Mouse (Mus musculus) embryo, embryonic 9.5 days (tissue): Measurements from ENCODE around the gene Mrto4.

ENCODE experiments used
- DNase-seq: peaks from one replicate; pipeline ENCODE4 v3.0.0-alpha.2; 2017; ENCODE audit errors: extremely low spot score

Mrto4 gene

GRCm38 (mm10) chr4:139340835-139341234 is 11.5 kb downstream of the Mrto4 start:
- no peak for DNase-seq

DNA sequence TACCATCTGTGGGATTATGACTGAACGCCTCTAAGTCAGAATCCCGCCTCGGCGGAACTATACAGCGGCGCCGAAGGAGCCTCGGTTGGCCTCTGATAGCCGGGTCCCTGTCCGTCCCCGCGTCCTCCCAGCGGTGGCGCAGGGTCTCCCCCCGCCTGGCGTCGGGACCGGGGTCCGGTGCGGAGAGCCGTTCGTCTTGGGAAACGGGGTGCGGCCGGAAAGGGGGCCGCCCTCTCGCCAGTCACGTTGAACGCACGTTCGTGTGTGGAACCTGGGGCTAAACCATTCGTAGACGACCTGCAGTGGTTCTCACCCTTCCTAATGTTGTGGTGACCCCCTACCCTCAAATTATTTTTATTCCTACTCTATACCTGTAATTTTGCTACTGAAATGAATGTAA is 14.2 kb downstream of the Mrto4 start:
- no peak for DNase-seq

DNA sequence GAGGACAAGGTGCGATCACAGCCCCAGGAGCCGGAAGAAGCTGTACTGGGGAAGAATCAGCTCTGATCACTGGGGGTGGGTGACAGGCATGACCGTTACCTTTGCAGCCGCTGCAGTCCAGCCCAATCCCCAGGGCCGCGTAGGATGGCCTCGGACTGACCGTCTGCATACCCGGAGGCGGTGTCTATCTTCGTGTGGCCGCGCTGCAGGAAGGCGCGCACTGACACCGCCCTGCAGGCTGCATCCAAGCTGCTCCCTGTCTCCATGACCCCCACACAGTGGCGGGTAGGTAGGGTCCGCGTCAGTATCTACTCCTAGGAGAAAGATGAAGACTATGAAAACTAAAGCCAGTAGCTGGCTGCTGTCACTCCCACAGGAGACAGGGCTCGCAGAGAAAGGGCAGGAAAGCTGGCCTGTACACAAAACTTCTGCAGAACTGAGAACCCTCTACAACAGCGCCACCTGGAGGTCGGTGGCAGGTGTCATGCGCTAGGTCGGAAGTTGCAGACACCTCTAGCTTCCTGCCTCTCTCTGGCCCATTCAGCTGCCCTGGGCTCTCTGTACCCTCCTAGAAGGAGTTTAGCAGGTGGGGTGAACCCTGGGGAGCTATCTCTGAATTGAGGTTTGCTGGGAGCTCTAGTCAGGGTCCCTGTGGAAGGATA is 15.4 kb downstream of the Mrto4 start:
- DNase-seq = peak; percentile 75

GRCm38 (mm10) chr4:139335507-139335906 is 16.9 kb downstream of the Mrto4 start:
- DNase-seq = no peak

GRCm38 (mm10) chr4:139334631-139335295 is 17.6 kb downstream of the Mrto4 start:
- DNase-seq = no peak

GRCm38 (mm10) chr4:139330605-139331004 is 21.8 kb downstream of the Mrto4 start:
- peak; percentile 82 for DNase-seq

DNA sequence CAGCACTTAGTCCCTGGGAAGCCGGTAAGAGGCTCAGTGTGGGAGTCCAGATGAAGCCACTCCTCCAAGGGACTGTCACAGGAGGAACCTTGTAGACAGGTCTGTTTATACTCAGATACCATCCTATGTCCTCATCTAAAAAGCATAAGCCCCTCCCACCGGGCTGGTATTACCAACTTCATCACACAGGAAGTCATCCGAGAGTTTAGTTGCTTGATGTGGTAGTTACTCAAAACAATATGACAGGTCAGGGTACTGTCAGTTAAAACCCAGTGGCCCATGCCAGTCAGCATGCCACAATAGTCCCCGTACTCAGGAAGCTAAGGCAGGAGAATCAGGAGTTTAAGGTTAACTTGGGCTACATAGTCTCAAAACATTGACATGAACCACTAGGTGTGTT is 32.6 kb downstream of the Mrto4 start:
- DNase-seq = no peak

DNA sequence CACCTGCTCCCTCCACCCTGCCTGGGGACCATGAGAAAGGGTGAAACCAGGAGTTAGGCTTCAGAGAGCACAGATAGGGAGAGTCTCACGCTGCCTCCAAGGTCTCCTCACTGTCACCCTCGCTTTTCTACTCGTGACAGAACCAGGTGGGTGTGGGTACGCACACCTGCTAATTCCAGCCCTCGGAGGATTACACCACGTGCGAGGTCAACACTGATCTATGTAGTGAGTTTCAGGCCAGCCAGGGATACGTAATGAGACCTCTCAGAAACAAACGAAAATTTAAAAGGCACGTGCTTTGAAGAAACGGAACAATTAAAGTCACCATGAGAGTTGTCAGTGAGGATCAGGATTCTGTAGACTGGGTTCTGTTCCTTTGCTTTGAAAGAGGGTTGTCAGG is 33.9 kb downstream of the Mrto4 start:
- DNase-seq = no peak

DNA sequence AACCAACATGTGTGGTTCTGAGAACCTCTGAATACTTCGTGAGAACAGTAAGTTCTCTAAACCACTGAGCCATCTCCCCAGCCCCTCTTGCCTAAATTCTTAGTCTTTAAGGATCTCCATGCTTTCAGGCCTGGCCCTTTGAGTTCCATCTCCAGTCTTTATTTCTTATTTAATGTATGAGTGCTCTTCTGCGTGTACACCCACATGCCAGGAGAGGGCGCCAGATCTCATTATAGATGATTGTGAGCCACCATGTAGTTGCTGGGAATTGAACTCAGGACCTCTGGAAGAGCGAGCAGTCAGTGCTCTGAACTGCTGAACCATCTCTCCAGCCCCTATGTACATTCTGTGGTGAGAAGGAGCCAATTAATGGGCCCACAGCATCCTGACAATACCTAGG is 39.7 kb downstream of the Mrto4 start:
- DNase-seq = no peak

DNA sequence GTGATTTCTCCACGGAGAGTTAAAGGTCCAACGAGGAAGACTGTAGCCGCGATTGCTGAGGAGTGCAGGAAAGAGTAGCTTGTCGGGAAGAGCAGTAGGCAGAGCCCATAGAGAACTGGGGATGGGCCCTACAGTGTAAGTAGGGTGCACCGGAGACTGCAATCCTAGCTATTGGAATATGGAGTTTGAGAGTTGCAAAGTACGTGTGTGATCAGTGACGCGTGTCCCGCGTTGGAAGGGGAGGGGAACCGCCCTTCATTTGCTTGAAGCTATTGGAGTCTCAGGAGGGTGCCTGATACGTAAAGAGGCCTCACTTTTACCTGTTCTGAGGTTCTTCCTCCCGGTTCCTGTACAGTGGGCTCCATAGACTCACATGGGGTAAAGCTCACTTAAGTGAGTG is 40.7 kb downstream of the Mrto4 start:
- no peak for DNase-seq

DNA sequence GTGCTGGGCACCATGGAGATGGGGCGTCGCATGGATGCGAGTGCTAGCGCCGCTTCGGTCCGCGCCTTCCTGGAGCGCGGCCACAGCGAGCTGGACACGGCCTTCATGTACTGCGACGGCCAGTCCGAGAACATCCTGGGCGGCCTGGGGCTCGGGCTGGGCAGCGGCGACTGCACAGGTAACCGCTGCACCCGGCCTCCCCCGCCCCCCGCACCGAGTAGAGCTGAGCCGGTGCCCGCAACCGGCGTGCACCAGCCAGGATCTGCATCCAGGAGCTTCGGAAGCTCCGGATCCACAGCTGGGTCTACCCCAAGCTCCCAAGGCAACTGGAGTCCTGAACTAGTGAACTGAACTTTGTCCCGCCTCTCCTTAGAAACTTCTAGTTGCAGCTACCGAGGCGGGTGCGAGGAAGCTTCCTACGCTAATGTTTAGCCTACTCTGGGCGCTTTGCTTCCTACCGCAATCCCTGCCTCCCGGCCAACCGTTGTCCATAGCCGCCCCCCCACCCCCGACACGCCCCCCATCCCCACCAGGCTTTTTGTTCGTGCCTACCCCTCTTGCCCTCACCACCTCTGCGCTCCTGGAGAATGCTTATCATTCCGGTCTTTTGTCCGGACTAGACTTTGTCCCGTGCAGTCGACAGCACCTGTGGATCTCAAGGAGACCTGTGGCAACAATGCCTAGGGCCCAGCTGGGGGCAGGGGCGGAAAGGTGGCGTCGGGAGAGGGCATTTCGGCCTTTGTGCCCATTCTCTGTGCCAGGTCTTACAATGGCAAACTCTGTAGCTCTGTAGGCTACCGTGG is 41.3 kb downstream of the Mrto4 start:
- DNase-seq = peak; percentile 16

GRCm38 (mm10) chr4:139310171-139310898 is 42.0 kb downstream of the Mrto4 start, which contains the start of the genes Pqlc2 and Akr7a5:
Pqlc2 (minus strand) TSS chr4:139310708.
Akr7a5 (plus strand) TSS chr4:139310744.
- DNase-seq = peak; percentile 95

DNA sequence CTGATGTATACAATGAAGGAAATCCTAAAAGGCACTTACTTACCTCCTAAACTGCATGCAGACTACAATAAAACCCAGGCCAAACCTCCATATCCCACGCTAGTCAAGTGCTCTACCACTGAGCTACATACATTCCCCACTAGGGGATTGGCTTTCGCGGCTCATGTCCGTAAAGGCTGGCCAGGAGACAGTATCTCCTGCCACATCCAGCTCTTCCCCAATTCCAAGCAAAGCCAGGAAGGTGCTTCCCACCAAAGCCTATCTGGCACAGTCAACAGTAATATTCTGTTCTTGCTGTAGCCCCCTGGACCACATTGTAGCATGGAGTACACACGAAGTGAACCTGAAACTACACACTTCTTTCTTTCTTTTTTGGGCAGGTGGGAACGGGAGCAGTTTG is 42.7 kb downstream of the Mrto4 start:
- DNase-seq = no peak

DNA sequence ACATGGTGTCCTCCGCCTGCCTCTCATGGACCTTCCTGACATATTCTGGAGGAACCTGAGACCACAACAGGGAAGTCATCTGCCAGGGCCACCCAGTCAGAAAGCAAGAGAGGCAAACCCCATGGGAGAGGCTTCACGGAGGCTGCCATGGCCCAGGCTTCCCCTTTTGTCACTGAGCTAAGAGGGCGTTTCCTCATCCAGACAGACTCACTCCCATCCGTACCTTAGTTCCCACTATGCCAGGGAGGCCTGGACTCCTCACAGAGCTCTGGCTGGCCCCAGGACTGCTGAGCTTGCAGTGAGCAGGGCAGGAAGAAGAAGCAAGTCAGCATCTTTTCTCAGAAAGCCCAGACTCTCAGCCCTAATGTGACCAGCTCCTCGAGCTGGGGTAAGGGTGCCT is 44.5 kb downstream of the Mrto4 start:
- DNase-seq = no peak

DNA sequence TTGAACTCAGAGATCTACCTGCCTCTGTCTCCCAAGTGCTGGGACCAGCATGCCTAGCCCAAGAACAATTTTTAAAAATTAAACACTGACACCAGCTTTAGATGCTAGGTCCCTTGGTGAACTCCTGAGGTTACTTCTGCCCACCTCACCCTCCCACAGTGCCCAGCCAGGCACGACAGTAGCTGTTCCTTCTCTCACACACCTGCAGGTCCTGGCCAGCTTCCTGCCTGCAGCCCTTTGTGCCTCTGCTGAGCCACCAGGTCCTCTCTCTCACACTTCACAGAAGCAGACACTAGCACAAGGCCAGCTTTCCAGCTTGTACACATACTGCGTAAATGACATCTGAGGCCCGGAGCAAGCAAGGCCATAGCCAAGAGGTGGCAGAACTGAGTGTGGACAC is 46.9 kb downstream of the Mrto4 start:
- no peak for DNase-seq

GRCm38 (mm10) chr4:139302241-139302640 is 50.1 kb downstream of the Mrto4 start:
- DNase-seq = no peak

GRCm38 (mm10) chr4:139301780-139302179 is 50.6 kb downstream of the Mrto4 start:
- DNase-seq = no peak

DNA sequence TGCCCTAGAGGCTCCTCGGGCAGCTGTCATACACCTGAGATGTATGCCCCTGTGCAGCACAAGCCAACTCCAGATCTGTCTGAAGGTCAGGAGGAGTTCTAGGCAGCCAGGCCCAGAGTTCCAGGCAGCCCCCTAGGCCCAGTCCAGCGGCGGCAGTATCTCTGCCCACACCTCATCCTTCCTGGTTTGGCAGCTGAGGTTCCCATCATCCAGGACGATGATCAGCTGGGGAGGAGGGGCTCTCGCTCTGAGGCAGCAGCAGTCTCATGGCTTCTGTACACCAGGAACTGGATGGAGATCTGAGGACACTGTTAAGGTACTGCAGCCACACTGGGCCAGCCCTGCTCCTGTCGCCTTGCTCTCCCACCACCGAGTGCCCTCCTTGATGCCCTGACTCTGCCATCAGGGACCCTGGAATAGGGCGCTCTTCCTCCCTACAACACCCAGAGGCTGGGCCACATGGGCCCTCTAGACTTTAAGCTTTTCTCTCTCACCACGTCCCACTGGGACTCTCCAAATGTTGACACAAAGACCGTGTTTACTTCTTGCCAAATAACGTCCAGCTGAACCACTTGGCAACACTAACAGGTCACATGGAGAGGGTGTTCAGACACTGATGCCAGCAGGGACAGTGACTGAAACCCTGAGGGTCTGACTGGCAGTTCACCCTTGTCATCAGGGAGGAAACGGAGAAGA is 53.6 kb downstream of the Mrto4 start:
- no peak for DNase-seq

- DNase-seq = no peak
Measured at GRCm38 (mm10) chr4:139297566-139297965, 54.8 kb downstream of the Mrto4 start.
